Mouse (Mus musculus) spleen, postnatal 4 days (tissue): ENCODE data around the gene F5.

Experiments
- DNase-seq, 2 experiments: peaks; one replicate each; pipeline ENCODE4 v3.0.0; 2022; ENCODE audit warnings: low spot score in 2 of 2

F5 gene

GRCm38 (mm10) chr1:164158571-164158970 is 6.9 kb downstream of the F5 start:
- DNase-seq, result no peak

GRCm38 (mm10) chr1:164159781-164160180 is 8.1 kb downstream of the F5 start:
- no peak for DNase-seq

GRCm38 (mm10) chr1:164162745-164163144 is 11.1 kb downstream of the F5 start:
- DNase-seq, result no peak

- DNase-seq, result no peak
Measured at GRCm38 (mm10) chr1:164168818-164169217, 17.2 kb downstream of the F5 start.

GRCm38 (mm10) chr1:164170434-164170833 is 18.8 kb downstream of the F5 start:
- no peak for DNase-seq

- DNase-seq, result no peak
Measured at GRCm38 (mm10) chr1:164173145-164173544, 21.5 kb downstream of the F5 start.

GRCm38 (mm10) chr1:164176856-164177255 is 25.2 kb downstream of the F5 start:
- DNase-seq, result no peak

GRCm38 (mm10) chr1:164178429-164178828 is 26.8 kb downstream of the F5 start:
- no peak for DNase-seq

GRCm38 (mm10) chr1:164184142-164184870 is 32.7 kb downstream of the F5 start:
- peak; percentile 57 to 82 for DNase-seq

- DNase-seq, result no peak
Measured at GRCm38 (mm10) chr1:164184871-164185223, 33.2 kb downstream of the F5 start.

- no peak for DNase-seq
Measured at GRCm38 (mm10) chr1:164185316-164185715, 33.7 kb downstream of the F5 start.

GRCm38 (mm10) chr1:164187002-164187560 is 35.4 kb downstream of the F5 start:
- no peak for DNase-seq

GRCm38 (mm10) chr1:164199551-164199950 is 47.9 kb downstream of the F5 start:
- DNase-seq, result no peak

- DNase-seq, result no peak
Measured at GRCm38 (mm10) chr1:164208437-164208836, 56.8 kb downstream of the F5 start.

- no peak for DNase-seq
Measured at GRCm38 (mm10) chr1:164210899-164211298, 59.3 kb downstream of the F5 start.

GRCm38 (mm10) chr1:164212686-164213085 is 61.0 kb downstream of the F5 start:
- no peak for DNase-seq

GRCm38 (mm10) chr1:164214190-164214589 is 62.6 kb downstream of the F5 start:
- no peak for DNase-seq

- no peak for DNase-seq
Measured at GRCm38 (mm10) chr1:164215097-164215496, 63.5 kb downstream of the F5 start.

- DNase-seq, result no peak
Measured at GRCm38 (mm10) chr1:164215540-164215939, 63.9 kb downstream of the F5 start.

GRCm38 (mm10) chr1:164217791-164218685 is 66.4 kb downstream of the F5 start:
- DNase-seq, result no peak

- DNase-seq, result no peak
Measured at GRCm38 (mm10) chr1:164220261-164220660, 68.6 kb downstream of the F5 start.

GRCm38 (mm10) chr1:164223089-164223488 is 71.5 kb downstream of the F5 start:
- DNase-seq, result no peak
